Mouse (Mus musculus): ENCODE measurements around the gene Smyd4.

DNA sequence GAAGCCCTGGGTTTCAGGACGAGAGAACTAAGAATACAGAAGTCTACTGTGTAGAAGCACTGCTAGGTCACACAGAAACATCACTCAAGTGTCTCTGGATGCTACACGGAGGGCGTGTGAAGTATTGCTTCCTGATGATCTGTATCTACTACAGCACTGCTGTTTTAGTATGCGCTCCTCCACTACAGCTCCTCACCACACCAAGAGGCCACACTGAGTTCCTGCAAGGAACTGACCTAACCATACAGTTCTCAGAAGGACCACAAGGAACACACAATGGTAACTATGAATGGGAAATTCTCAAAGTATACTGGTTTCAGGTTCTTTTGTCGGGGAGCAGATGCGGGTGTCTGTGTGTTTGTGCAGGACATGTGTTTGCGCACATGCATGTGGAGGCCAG lies 11.0 kb upstream of the Smyd4 start:
- TF ChIP-seq POLR2A (IDR thresholded peaks at IDR 0.05; ENCODE audit: insufficient read depth, low read depth, low read length) (no peak), CTCF (IDR thresholded peaks at IDR 0.05) (no peak)
